Mouse (Mus musculus): Measurements from ENCODE around the gene Tagln3.

DNA sequence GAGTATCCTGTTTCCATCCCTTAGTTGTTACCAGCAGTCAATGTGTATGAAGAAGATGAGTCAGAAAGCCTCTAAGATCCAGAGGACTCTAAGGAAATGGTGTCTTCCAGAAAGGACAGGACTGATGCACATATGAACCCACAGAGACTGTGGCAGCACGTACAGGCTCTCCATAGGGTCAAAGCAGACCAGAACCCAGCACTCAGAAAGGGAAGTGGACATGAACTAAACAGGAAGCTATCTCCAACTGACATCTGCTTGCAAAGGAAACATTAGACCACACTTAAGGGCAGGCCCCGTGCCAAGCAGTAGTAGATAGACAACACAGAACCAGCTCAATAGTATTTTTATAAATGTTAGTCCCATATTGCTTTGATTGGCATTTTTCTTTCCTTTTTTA, 58.3 kb downstream of the Tagln3 start:
- TF ChIP-seq CTCF (IDR thresholded peaks at IDR 0.05; ENCODE audit: low read depth) (no peak), EP300 (optimal IDR thresholded peaks at IDR 0.05) (no peak)
